Mouse (Mus musculus) kidney, embryonic 16.5 days (tissue): Measurements from ENCODE around the gene 1700022I11Rik. TPM values are rescaled to one million over a fixed set of nuclear protein-coding genes. Genes with fewer than 3 reads are reported as not detected.
A peak's percentile ranks its signal among the peaks of the same experiment; 100 is the strongest.

Experiments
- ATAC-seq: fragments of 200-750 bp; cut with Nextera tagmentation; 2 replicates; pipeline ENCODE4 v1.8.0; 2017; ENCODE audit warnings: moderate TSS enrichment; ENCODE audit not compliant: low FRiP score, low TSS enrichment
- H3K27ac ChIP-seq: fragments of 300-500 bp; sonication (generic); 2 replicates; pipeline ENCODE4 v1.5.1; 2014; ENCODE audit warnings: low read length
- H3K27me3 ChIP-seq: fragments of 300-500 bp; sonication (generic); 2 replicates; pipeline ENCODE4 v1.6.1; 2014; ENCODE audit warnings: low read length, control low read depth, mixed read lengths; ENCODE audit not compliant: insufficient read depth
- H3K36me3 ChIP-seq: fragments of 300-500 bp; sonication (generic); 2 replicates; pipeline ENCODE4 v1.6.1; 2014; ENCODE audit warnings: low read length, control low read depth, mixed read lengths; ENCODE audit not compliant: insufficient read depth
- H3K4me1 ChIP-seq: fragments of 300-500 bp; sonication (generic); 2 replicates; pipeline ENCODE4 v1.6.1; 2014; ENCODE audit warnings: low read length, control low read depth, mixed read lengths; ENCODE audit not compliant: insufficient read depth
- H3K4me2 ChIP-seq: fragments of 300-500 bp; sonication (generic); replicated peaks from 2 replicates; pipeline ENCODE4 v1.6.1; 2014; ENCODE audit warnings: low read depth, low read length
- H3K4me3 ChIP-seq: fragments of 300-500 bp; sonication (generic); 2 replicates; pipeline ENCODE4 v1.5.1; 2014; ENCODE audit warnings: mild to moderate bottlenecking, low read length
- H3K9ac ChIP-seq: fragments of 300-500 bp; sonication (generic); replicated peaks from 2 replicates; pipeline ENCODE4 v1.6.1; 2014; ENCODE audit warnings: low read length
- H3K9me3 ChIP-seq: fragments of 300-500 bp; sonication (generic); 2 replicates; pipeline ENCODE4 v1.6.1; 2016; ENCODE audit warnings: low read length, control low read depth
- WGBS: fragments of 180-500 bp; shearing (Covaris S2); extraction: QIAGEN DNeasy Blood & Tissue Kit; methylation state at CpG from one replicate; pipeline ENCODE4 v1.1.7; 2014; 5-methylcytosine and 5-hydroxymethylcytosine counted together
- polyA plus RNA-seq: library from polyadenylated mRNA; unstranded; fragments of >200 nt; fragmentation: Nextera tagmentation; extraction: Ambion mirVana; gene quantifications from 2 replicates; pipeline ENCODE4 v1.2.1, GENCODE M21; 2015

Gene 1700022I11Rik
- polyA plus RNA-seq, 1 experiment from 2014 or later = 0.39 TPM

- H3K27me3 ChIP-seq = peaks cover 3% of the 10 kb centered on the region; the same call in 1 of the 2 replicates
- H3K4me1 ChIP-seq = peaks cover 6% of the 10 kb centered on the region; the same call in 1 of the 2 replicates
- no peaks in the 10 kb centered on the region for H3K9me3 ChIP-seq
- H3K27ac ChIP-seq = no peak overlapping the region
- H3K4me3 ChIP-seq = peak overlapping the region; percentile 7; the same call in 1 of the 2 replicates
- H3K4me2 ChIP-seq = peak overlapping the region; percentile 44
- H3K36me3 ChIP-seq = no peaks in the 10 kb centered on the region
- H3K9ac ChIP-seq = no peak overlapping the region
- ATAC-seq = 0 out of 2 replicates have a peak, but pooled peaks have one; percentile 39
- WGBS = 3% methylated on average over 22 of the region's 22 CpGs
Observed at GRCm38 (mm10) chr4:42933630-42934029, 35.8 kb upstream of the 1700022I11Rik start.

GRCm38 (mm10) chr4:42941396-42941795 is 28.0 kb upstream of the 1700022I11Rik start:
- ATAC-seq = no peak
- Histone ChIP-seq H3K4me1 (no peaks in the 10 kb centered on the region), H3K27ac (no peak overlapping the region), H3K27me3 (no peaks in the 10 kb centered on the region), H3K9ac (no peak overlapping the region), H3K4me2 (no peak overlapping the region), H3K36me3 (no peaks in the 10 kb centered on the region), H3K4me3 (no peak overlapping the region), H3K9me3 (no peaks in the 10 kb centered on the region)
- WGBS = 83% methylated on average over 7 of the region's 7 CpGs

- H3K9ac ChIP-seq = no peak overlapping the region
- H3K36me3 ChIP-seq = no peaks in the 10 kb centered on the region
- H3K4me2 ChIP-seq = no peak overlapping the region
- H3K9me3 ChIP-seq = no peaks in the 10 kb centered on the region
- no peak for ATAC-seq
- H3K27me3 ChIP-seq = no peaks in the 10 kb centered on the region
- no peaks in the 10 kb centered on the region for H3K4me1 ChIP-seq
- WGBS = 81% methylated on average over 5 of the region's 5 CpGs
- H3K4me3 ChIP-seq = no peak overlapping the region
- no peak overlapping the region for H3K27ac ChIP-seq
Observed at GRCm38 (mm10) chr4:42943341-42943740, 26.1 kb upstream of the 1700022I11Rik start.

GRCm38 (mm10) chr4:42944185-42944584 is 25.2 kb upstream of the 1700022I11Rik start:
- WGBS = 84% methylated on average over 9 of the region's 9 CpGs
- no peak for ATAC-seq
- Histone ChIP-seq H3K27me3 (no peaks in the 10 kb centered on the region), H3K4me3 (no peak overlapping the region), H3K27ac (no peak overlapping the region), H3K4me1 (peaks cover 2% of the 10 kb centered on the region; the same call in 1 of the 2 replicates), H3K4me2 (no peak overlapping the region), H3K9ac (no peak overlapping the region), H3K36me3 (no peaks in the 10 kb centered on the region), H3K9me3 (no peaks in the 10 kb centered on the region)

GRCm38 (mm10) chr4:42945043-42945442 is 24.4 kb upstream of the 1700022I11Rik start:
- 6% methylated on average over 6 of the region's 6 CpGs for WGBS

GRCm38 (mm10) chr4:42945445-42945844 is 24.0 kb upstream of the 1700022I11Rik start:
- H3K27me3 ChIP-seq = no peaks in the 10 kb centered on the region
- ATAC-seq = no peak
- H3K4me3 ChIP-seq = no peak overlapping the region
- H3K9ac ChIP-seq = no peak overlapping the region
- H3K36me3 ChIP-seq = no peaks in the 10 kb centered on the region
- no peak overlapping the region for H3K4me2 ChIP-seq
- 90% methylated on average over 3 of the region's 3 CpGs for WGBS
- no peaks in the 10 kb centered on the region for H3K9me3 ChIP-seq
- no peak overlapping the region for H3K27ac ChIP-seq
- H3K4me1 ChIP-seq = peaks cover 7% of the 10 kb centered on the region

More at GRCm38 (mm10) chr4:42945043-42945442, 24.4 kb upstream of the 1700022I11Rik start:
- H3K4me1 ChIP-seq = peaks cover 4% of the 10 kb centered on the region; the same call in 1 of the 2 replicates
- H3K27me3 ChIP-seq = no peaks in the 10 kb centered on the region
- no peak for ATAC-seq
- no peak overlapping the region for H3K27ac ChIP-seq
- H3K4me2 ChIP-seq = no peak overlapping the region
- H3K9me3 ChIP-seq = no peaks in the 10 kb centered on the region
- H3K9ac ChIP-seq = no peak overlapping the region
- H3K36me3 ChIP-seq = no peaks in the 10 kb centered on the region
- H3K4me3 ChIP-seq = no peak overlapping the region

GRCm38 (mm10) chr4:42945952-42946351 is 23.5 kb upstream of the 1700022I11Rik start:
- Histone ChIP-seq H3K4me1 (peaks cover 12% of the 10 kb centered on the region), H3K27me3 (no peaks in the 10 kb centered on the region), H3K9ac (no peak overlapping the region), H3K4me2 (no peak overlapping the region), H3K36me3 (no peaks in the 10 kb centered on the region), H3K4me3 (no peak overlapping the region), H3K27ac (no peak overlapping the region), H3K9me3 (no peaks in the 10 kb centered on the region)
- no peak for ATAC-seq
- WGBS = 7% methylated on average over 5 of the region's 5 CpGs

GRCm38 (mm10) chr4:42946733-42947290 is 22.6 kb upstream of the 1700022I11Rik start:
- no peak for ATAC-seq
- no peak overlapping the region for H3K9ac ChIP-seq
- no peak overlapping the region for H3K27ac ChIP-seq
- no peaks in the 10 kb centered on the region for H3K9me3 ChIP-seq
- H3K4me2 ChIP-seq = no peak overlapping the region
- WGBS = 46% methylated on average over 10 of the region's 10 CpGs
- no peaks in the 10 kb centered on the region for H3K27me3 ChIP-seq
- H3K4me3 ChIP-seq = no peak overlapping the region
- H3K36me3 ChIP-seq = no peaks in the 10 kb centered on the region
- peaks cover 20% of the 10 kb centered on the region for H3K4me1 ChIP-seq

GRCm38 (mm10) chr4:42948527-42948926 is 20.9 kb upstream of the 1700022I11Rik start:
- Histone ChIP-seq H3K27me3 (no peaks in the 10 kb centered on the region), H3K4me1 (peaks cover 20% of the 10 kb centered on the region), H3K4me3 (no peak overlapping the region), H3K27ac (no peak overlapping the region), H3K36me3 (no peaks in the 10 kb centered on the region), H3K9ac (no peak overlapping the region), H3K4me2 (no peak overlapping the region), H3K9me3 (no peaks in the 10 kb centered on the region)
- ATAC-seq = no peak
- 34% methylated on average over 12 of the region's 13 CpGs for WGBS

- Histone ChIP-seq H3K4me3 (peak overlapping the region; percentile 71), H3K27ac (no peak overlapping the region), H3K4me2 (peak overlapping the region; percentile 84), H3K9ac (0 out of 2 replicates have a peak overlapping the region, but pooled peaks have one; percentile 87), H3K4me1 (peaks cover 26% of the 10 kb centered on the region), H3K27me3 (no peaks in the 10 kb centered on the region), H3K36me3 (no peaks in the 10 kb centered on the region), H3K9me3 (no peaks in the 10 kb centered on the region)
- ATAC-seq = no peak
- 6% methylated on average over 14 of the region's 14 CpGs for WGBS
Observed at GRCm38 (mm10) chr4:42949051-42949675, 20.2 kb upstream of the 1700022I11Rik start.
